Mouse (Mus musculus) liver, embryonic 11.5 days (tissue): ENCODE results near the gene Fbxw4. TPM values are rescaled to one million over a fixed set of nuclear protein-coding genes. Genes with fewer than 3 reads are reported as not detected.

Source experiments
- ATAC-seq: fragments of 200-750 bp; cut with Nextera tagmentation; replicated peaks from 2 replicates; pipeline ENCODE4 v1.8.0; 2017; ENCODE audit warnings: moderate number of reproducible peaks, mild to moderate bottlenecking, moderate TSS enrichment, moderate library complexity; ENCODE audit not compliant: low FRiP score
- DNase-seq: peaks from one replicate; pipeline ENCODE4 v3.0.0-alpha.2; 2017; ENCODE audit warnings: low spot score
- H3K27ac ChIP-seq: fragments of 300-500 bp; sonication (generic); 2 replicates; pipeline ENCODE4 v1.5.1; 2014; ENCODE audit warnings: mild to moderate bottlenecking, low read depth, low read length, control low read depth
- H3K27me3 ChIP-seq: fragments of 300-500 bp; sonication (generic); replicated peaks from 2 replicates; pipeline ENCODE4 v1.6.1; 2014; ENCODE audit warnings: low read length, mixed read lengths; ENCODE audit not compliant: control insufficient read depth, insufficient read depth
- H3K36me3 ChIP-seq: fragments of 300-500 bp; sonication (generic); 2 replicates; pipeline ENCODE4 v1.6.1; 2014; ENCODE audit warnings: mild to moderate bottlenecking, low read length, moderate library complexity, mixed read lengths; ENCODE audit not compliant: control insufficient read depth, insufficient read depth
- H3K4me1 ChIP-seq: fragments of 300-500 bp; sonication (generic); replicated peaks from 2 replicates; pipeline ENCODE4 v1.6.1; 2014; ENCODE audit warnings: low read length, mixed read lengths; ENCODE audit not compliant: control insufficient read depth, insufficient read depth
- H3K4me2 ChIP-seq: fragments of 300-500 bp; sonication (generic); 2 replicates; pipeline ENCODE4 v1.6.1; 2014; ENCODE audit warnings: mild to moderate bottlenecking, control low read depth, moderate library complexity
- H3K4me3 ChIP-seq: fragments of 300-500 bp; sonication (generic); 2 replicates; pipeline ENCODE4 v1.5.1; 2014; ENCODE audit warnings: low read depth, low read length, control low read depth
- H3K9ac ChIP-seq: fragments of 300-500 bp; sonication (generic); 2 replicates; pipeline ENCODE4 v1.6.1; 2014; ENCODE audit warnings: low read depth, low read length, control low read depth
- H3K9me3 ChIP-seq: fragments of 300-500 bp; sonication (generic); 2 replicates; pipeline ENCODE4 v1.6.1; 2016; ENCODE audit warnings: low read length, inconsistent platforms, mixed read lengths; ENCODE audit not compliant: control insufficient read depth
- WGBS: fragments of 180-500 bp; shearing (Covaris S2); extraction: QIAGEN DNeasy Blood & Tissue Kit; methylation state at CpG from one replicate; pipeline ENCODE4 v1.1.7; 2014; 5-methylcytosine and 5-hydroxymethylcytosine counted together
- polyA plus RNA-seq: library from polyadenylated mRNA; unstranded; fragments of >200 nt; fragmentation: Nextera tagmentation; extraction: Ambion mirVana; gene quantifications from 2 replicates; pipeline ENCODE4 v1.2.1, GENCODE M21; 2014

Gene Fbxw4
- polyA plus RNA-seq, 1 experiment from 2014 or later, result 5.0 TPM

- Histone ChIP-seq H3K4me2 (no peak overlapping the region), H3K4me3 (no peak overlapping the region), H3K9me3 (no peaks in the 10 kb centered on the region), H3K4me1 (0 out of 2 replicates have a peak, but pooled peaks cover 5% of the 10 kb centered on the region), H3K36me3 (no peaks in the 10 kb centered on the region), H3K27me3 (no peaks in the 10 kb centered on the region), H3K27ac (no peak overlapping the region), H3K9ac (no peak overlapping the region)
- ATAC-seq (no peak), DNase-seq (no peak)
- WGBS, result 84% methylated on average over 3 of the region's 3 CpGs
These were observed 73.3 kb downstream of the Fbxw4 start for GRCm38 (mm10) chr19:45586850-45587249.

GRCm38 (mm10) chr19:45584856-45585620 is 75.1 kb downstream of the Fbxw4 start:
- WGBS, result 70% methylated on average over 9 of the region's 9 CpGs
- DNase-seq, result no peak
- H3K4me3 ChIP-seq, result no peak overlapping the region
- H3K4me2 ChIP-seq, result no peak overlapping the region
- H3K27ac ChIP-seq, result no peak overlapping the region
- H3K4me1 ChIP-seq, result 0 out of 2 replicates have a peak, but pooled peaks cover 5% of the 10 kb centered on the region
- ATAC-seq, result no peak
- H3K9me3 ChIP-seq, result no peaks in the 10 kb centered on the region; the same call in 1 of the 2 replicates
- no peaks in the 10 kb centered on the region for H3K36me3 ChIP-seq
- H3K27me3 ChIP-seq, result no peaks in the 10 kb centered on the region
- no peak overlapping the region for H3K9ac ChIP-seq

GRCm38 (mm10) chr19:45583136-45583535 is 77.0 kb downstream of the Fbxw4 start:
- Histone ChIP-seq H3K27ac (no peak overlapping the region), H3K4me1 (0 out of 2 replicates have a peak, but pooled peaks cover 5% of the 10 kb centered on the region), H3K4me2 (no peak overlapping the region), H3K9ac (no peak overlapping the region), H3K27me3 (no peaks in the 10 kb centered on the region), H3K9me3 (no peaks in the 10 kb centered on the region; the same call in 1 of the 2 replicates), H3K36me3 (peaks cover 6% of the 10 kb centered on the region; the same call in 1 of the 2 replicates), H3K4me3 (no peak overlapping the region)
- no peak for DNase-seq
- ATAC-seq, result no peak
- WGBS, result 85% methylated on average over 6 of the region's 6 CpGs

GRCm38 (mm10) chr19:45582161-45582560 is 78.0 kb downstream of the Fbxw4 start:
- WGBS, result 55% methylated on average over 8 of the region's 8 CpGs
- no peak overlapping the region for H3K27ac ChIP-seq
- no peak overlapping the region for H3K4me2 ChIP-seq
- H3K4me3 ChIP-seq, result no peak overlapping the region
- no peak overlapping the region for H3K9ac ChIP-seq
- no peak for ATAC-seq
- no peak for DNase-seq
- no peaks in the 10 kb centered on the region for H3K27me3 ChIP-seq
- peaks cover 8% of the 10 kb centered on the region; the same call in 1 of the 2 replicates for H3K4me1 ChIP-seq
- no peaks in the 10 kb centered on the region; the same call in 1 of the 2 replicates for H3K9me3 ChIP-seq
- peaks cover 14% of the 10 kb centered on the region; the same call in 1 of the 2 replicates for H3K36me3 ChIP-seq

GRCm38 (mm10) chr19:45581257-45581656 is 78.9 kb downstream of the Fbxw4 start:
- peak; percentile 64 for DNase-seq

GRCm38 (mm10) chr19:45580235-45580634 is 79.9 kb downstream of the Fbxw4 start:
- H3K4me3 ChIP-seq, result no peak overlapping the region
- ATAC-seq (no peak), DNase-seq (no peak)
- H3K9ac ChIP-seq, result no peak overlapping the region
- H3K4me2 ChIP-seq, result no peak overlapping the region
- H3K9me3 ChIP-seq, result no peaks in the 10 kb centered on the region; the same call in 1 of the 2 replicates
- WGBS, result 88% methylated on average over 12 of the region's 12 CpGs
- peaks cover 25% of the 10 kb centered on the region for H3K4me1 ChIP-seq
- no peaks in the 10 kb centered on the region for H3K27me3 ChIP-seq
- no peak overlapping the region for H3K27ac ChIP-seq
- peaks cover 15% of the 10 kb centered on the region; the same call in 1 of the 2 replicates for H3K36me3 ChIP-seq

More at GRCm38 (mm10) chr19:45581257-45581656, 78.9 kb downstream of the Fbxw4 start:
- 34% methylated on average over 3 of the region's 3 CpGs for WGBS
- Histone ChIP-seq H3K27me3 (no peaks in the 10 kb centered on the region), H3K9ac (no peak overlapping the region), H3K4me3 (no peak overlapping the region), H3K36me3 (peaks cover 15% of the 10 kb centered on the region; the same call in 1 of the 2 replicates), H3K27ac (no peak overlapping the region), H3K9me3 (no peaks in the 10 kb centered on the region; the same call in 1 of the 2 replicates), H3K4me1 (peaks cover 14% of the 10 kb centered on the region), H3K4me2 (no peak overlapping the region)
- peak; percentile 50 for ATAC-seq

- Histone ChIP-seq H3K4me1 (peaks cover 33% of the 10 kb centered on the region), H3K9me3 (no peaks in the 10 kb centered on the region; the same call in 1 of the 2 replicates), H3K27me3 (no peaks in the 10 kb centered on the region), H3K4me2 (no peak overlapping the region), H3K9ac (no peak overlapping the region), H3K36me3 (peaks cover 15% of the 10 kb centered on the region; the same call in 1 of the 2 replicates), H3K27ac (no peak overlapping the region), H3K4me3 (no peak overlapping the region)
- no peak for DNase-seq
- WGBS, result 84% methylated on average over 7 of the region's 7 CpGs
- ATAC-seq, result no peak
These were observed 80.7 kb downstream of the Fbxw4 start for GRCm38 (mm10) chr19:45579416-45579815.

GRCm38 (mm10) chr19:45578976-45579375 is 81.1 kb downstream of the Fbxw4 start:
- no peak for ATAC-seq
- H3K36me3 ChIP-seq, result peaks cover 15% of the 10 kb centered on the region; the same call in 1 of the 2 replicates
- H3K4me1 ChIP-seq, result peaks cover 37% of the 10 kb centered on the region
- H3K27me3 ChIP-seq, result no peaks in the 10 kb centered on the region
- no peak overlapping the region for H3K4me2 ChIP-seq
- no peak overlapping the region for H3K27ac ChIP-seq
- no peak overlapping the region for H3K4me3 ChIP-seq
- DNase-seq, result no peak
- H3K9me3 ChIP-seq, result no peaks in the 10 kb centered on the region; the same call in 1 of the 2 replicates
- H3K9ac ChIP-seq, result no peak overlapping the region
- 90% methylated on average over 12 of the region's 12 CpGs for WGBS
